Mouse (Mus musculus) left cerebral cortex, postnatal 25 days (tissue): ENCODE measurements around the gene Tnfrsf26. TPM values are rescaled to one million over a fixed set of nuclear protein-coding genes. Genes with fewer than 3 reads are reported as not detected.
"Not testable (repeated sequence)": the region's sequence is repeated elsewhere in the genome, so short reads cannot be mapped to it uniquely, and the experiment has no call there.

ENCODE experiments used
- DNase-seq, 2 experiments: peaks; one replicate each; pipeline ENCODE4 v3.0.0; 2022; ENCODE audit warnings: low spot score in 2 of 2, mixed read lengths in 1 of 2
- intact Hi-C: fragments of 180-260 bp; cut with DNase I; formaldehyde crosslinking; loops from one replicate; pipeline ENCODE4 v1.15.1; 2025
- total RNA-seq, 2 experiments: library from RNA; stranded (reverse); gene quantifications; 2 replicates each; pipeline ENCODE4 v1.2.3; 2021

The Tnfrsf26 gene
- not detected for total RNA-seq

DNA sequence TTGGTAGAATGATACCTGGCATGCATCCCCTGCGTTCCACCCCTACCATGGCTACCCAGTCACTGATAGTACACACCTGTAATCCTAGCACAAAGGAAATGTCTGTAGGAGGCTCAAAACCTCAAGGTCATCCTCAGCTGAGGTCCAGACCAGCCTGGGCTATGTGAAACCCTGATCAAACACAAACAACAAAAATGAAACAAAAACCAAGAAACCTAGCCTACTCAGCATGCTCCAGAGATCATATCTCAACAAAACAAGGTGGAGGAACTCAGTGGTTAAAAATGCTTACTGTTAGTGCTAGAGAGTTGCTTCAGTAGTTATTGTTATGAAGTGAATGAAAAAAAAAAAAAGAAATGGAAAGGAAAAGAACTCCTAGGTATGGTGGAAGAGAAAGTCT lies at the start of gene Tnfrsf26:
TSS of gene Tnfrsf26 (minus strand) at position 183 of the 400 bp plus-strand sequence.
- no peak for DNase-seq
- intact Hi-C loops = no loop called here

GRCm38 (mm10) chr7:143666427-143667311 lies 38.1 kb upstream of the Tnfrsf26 start:
- intact Hi-C loops = no loop called here

DNA sequence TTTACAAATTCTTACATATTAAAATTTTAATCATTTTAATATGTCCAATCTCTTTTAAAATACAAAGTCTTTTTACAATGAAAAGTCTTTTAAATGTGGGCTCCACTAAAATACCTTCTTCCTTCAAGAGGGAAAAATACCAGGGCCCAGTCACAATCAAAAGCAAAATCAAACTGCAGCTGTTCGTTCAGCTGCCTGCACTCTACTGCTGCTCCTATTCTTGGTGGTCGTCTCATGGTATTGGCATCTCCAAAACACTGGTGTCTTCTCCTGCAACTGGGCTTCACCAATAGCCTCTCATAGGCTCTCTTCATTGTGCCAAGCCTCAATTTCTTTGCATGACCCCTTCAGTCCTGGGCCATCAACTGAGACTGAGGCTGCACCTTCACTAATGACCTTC lies 34.9 kb upstream of the Tnfrsf26 start:
- intact Hi-C loops = no loop called here
- no peak for DNase-seq

More at GRCm38 (mm10) chr7:143666427-143667311, 38.1 kb upstream of the Tnfrsf26 start:
- no peak for DNase-seq

- intact Hi-C loops = no loop called here
- no peak for DNase-seq
These were observed 32.3 kb upstream of the Tnfrsf26 start for GRCm38 (mm10) chr7:143660797-143661196.

GRCm38 (mm10) chr7:143649769-143650346 lies 21.3 kb upstream of the Tnfrsf26 start:
- intact Hi-C loops = loop anchor here (1.0 kb wide), 1 partner anchor 33 kb away; no protein-coding TSS in a partner anchor
- not testable (repeated sequence) for DNase-seq

DNA sequence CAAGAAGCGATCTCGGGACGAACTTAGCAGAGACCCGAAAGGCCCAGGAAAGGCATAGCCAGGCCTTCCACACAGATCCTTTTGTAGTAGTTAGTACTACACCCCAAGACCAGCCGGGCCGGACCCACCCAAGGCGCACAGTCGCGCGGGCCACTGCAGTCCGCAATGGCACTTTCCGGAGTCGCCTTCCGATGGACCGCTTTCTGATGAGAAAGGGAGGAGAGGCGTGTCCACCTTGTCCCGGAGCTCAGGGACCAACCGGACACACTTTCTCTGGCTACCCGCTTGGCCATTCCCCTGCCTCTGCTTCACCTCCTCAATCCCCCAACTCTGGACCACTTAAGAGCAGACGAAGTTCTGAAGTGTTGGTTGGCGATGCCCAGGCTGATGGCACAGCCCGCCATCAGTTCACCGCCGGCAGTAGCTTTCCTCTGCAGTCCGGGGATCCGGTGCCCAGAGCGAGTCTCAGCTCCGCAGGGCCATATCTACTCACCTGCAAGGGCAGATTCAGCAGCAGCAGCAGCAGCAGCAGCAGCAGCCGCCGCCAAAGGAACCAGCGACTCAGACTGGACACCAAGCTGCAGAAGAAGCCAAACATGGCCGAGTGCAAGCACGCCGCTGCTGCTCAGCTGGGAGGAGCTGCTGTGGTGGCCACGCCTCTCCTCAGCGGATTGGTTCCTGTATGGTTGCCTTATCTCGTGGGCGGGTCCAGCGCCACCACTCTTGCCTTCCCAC lies 20.7 kb upstream of the Tnfrsf26 start, which contains the start of gene Tnfrsf22:
TSS of gene Tnfrsf22 (minus strand) at position 628 of the 735 bp plus-strand sequence.
- DNase-seq = peak; percentile 77 to 79
- intact Hi-C loops = loop anchor here (1.0 kb wide), 1 partner anchor 34 kb away; no protein-coding TSS in a partner anchor

GRCm38 (mm10) chr7:143643949-143644348 lies 15.4 kb upstream of the Tnfrsf26 start:
- DNase-seq = not testable (repeated sequence)
- intact Hi-C loops = loop anchor here (2.0 kb wide), 1 partner anchor 37 kb away; no protein-coding TSS in a partner anchor

DNA sequence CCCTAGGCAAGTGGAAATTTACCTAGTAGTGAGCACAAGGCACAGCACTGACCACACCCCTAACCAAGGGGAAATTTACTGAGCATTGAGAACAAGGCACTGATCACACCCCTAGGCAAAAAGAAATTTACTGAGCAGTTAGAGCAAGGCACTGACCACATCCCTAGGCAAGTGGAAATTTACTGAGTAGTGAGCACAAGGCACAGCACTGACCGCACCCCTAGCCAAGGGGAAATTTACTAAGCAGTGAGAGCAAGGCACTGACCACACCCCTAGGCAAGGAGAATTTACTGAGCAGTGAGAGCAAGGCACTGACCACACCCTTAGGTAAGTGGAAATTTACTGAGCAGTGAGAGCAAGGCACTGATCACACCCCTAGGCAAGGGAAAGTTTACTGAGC lies 8.2 kb upstream of the Tnfrsf26 start:
- DNase-seq = no peak
- intact Hi-C loops = no loop called here

DNA sequence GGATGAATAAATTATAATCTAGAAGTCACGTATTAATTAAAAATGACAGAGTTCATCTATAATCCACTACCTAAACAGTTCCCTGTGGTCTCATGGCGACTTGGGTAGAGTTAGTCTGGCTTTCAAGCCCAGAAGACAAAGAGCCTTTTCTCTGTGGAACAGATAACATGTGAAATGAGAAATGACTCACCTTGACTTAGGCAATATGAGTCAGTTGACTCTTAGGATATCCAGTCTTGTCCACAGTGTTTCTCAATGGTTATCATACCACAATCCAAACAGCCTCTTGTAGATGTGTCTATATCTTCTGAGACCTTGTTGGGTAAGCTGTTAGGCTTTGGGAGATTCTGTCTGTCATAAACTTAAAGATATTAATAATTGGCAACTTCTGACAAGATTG lies 3.0 kb upstream of the Tnfrsf26 start:
- DNase-seq = no peak
- intact Hi-C loops = no loop called here

- intact Hi-C loops = no loop called here
- no peak for DNase-seq
These were observed 979 bp upstream of the Tnfrsf26 start for GRCm38 (mm10) chr7:143629501-143629900.

DNA sequence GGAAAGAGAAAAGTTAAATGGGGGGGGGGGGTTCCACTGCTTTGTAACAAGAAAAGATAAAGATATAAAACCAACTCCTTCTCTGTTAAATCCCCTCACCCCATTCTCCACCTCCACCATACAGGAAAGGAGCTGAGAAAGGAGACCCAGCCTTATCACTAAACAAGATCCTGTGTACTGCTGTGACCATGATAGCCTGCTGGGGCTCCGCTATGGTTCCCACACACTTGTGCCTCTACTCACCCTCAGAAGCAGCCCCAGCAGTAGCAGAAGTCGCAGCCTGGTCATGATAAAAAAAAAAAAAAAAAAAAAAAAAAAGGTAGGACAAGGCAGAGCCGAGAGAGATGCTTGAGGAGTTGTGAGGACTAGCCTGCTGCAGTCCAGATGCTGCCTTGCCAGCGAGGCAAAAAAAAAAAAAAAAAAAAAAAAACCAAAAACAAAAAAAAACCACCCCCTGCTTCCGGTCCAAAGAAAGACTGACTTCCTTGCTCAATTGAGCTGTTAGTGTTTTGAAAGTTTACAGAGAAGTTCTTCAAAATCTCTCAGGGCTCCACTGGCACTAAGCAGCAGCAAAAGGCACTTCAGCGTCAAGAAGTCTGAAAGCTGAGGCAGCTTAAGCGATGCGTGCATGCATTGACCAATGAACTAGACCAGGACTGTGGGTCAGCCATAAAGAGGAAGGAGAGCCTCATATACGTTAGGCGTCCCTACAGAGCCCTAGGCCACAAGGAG lies 801 bp downstream of the Tnfrsf26 start:
- intact Hi-C loops = no loop called here

GRCm38 (mm10) chr7:143626178-143626577 lies 2.3 kb downstream of the Tnfrsf26 start:
- intact Hi-C loops = no loop called here

More for the DNA sequence above, 801 bp downstream of the Tnfrsf26 start:
- DNase-seq = no peak

GRCm38 (mm10) chr7:143625151-143625550 lies 3.4 kb downstream of the Tnfrsf26 start:
- no peak for DNase-seq

More at GRCm38 (mm10) chr7:143626178-143626577, 2.3 kb downstream of the Tnfrsf26 start:
- DNase-seq = no peak

GRCm38 (mm10) chr7:143624561-143624960 lies 4.0 kb downstream of the Tnfrsf26 start:
- intact Hi-C loops = no loop called here
- DNase-seq = no peak

More at GRCm38 (mm10) chr7:143625151-143625550, 3.4 kb downstream of the Tnfrsf26 start:
- intact Hi-C loops = no loop called here

- peak in 1 of 2 experiments; percentile 17 for DNase-seq
- intact Hi-C loops = no loop called here
These were observed 7.6 kb downstream of the Tnfrsf26 start for GRCm38 (mm10) chr7:143620951-143621350.

DNA sequence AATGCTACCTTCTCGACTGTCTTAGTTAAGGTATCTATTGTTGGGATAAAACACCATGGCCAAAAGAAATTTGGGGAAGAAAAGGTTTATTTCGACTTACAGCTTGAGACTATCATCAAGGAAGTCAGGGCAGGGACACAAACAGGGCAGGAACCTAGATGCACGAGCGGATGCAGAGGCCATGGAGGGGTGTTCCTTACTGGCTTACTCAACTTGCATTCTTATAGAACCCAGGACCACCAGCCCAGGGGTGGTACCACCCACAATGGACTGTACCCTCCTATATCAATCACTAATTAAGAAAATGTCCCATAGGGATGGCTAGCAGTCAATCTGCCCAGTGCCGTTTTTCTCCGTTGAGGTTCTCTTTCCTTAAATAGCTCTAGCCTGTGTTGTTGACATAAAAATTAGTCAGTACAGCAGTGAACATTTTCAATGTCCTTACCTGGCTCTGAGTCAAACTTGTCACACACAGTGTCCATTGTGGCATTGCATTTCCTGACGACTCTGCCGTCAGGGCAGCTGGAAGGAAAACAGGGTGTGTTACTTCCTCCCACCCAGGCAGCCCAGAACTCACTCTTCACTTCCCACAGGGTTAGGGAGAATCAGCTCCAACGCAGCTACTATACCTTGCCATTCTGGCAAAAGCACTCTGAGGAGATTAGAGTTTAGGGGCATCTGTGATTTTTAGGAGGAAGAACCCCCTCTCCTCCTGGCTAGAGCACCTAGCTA lies 14.0 kb downstream of the Tnfrsf26 start:
- intact Hi-C loops = no loop called here
- no peak for DNase-seq

- intact Hi-C loops = no loop called here
- DNase-seq = no peak
These were observed 16.3 kb downstream of the Tnfrsf26 start for GRCm38 (mm10) chr7:143612215-143612614.

DNA sequence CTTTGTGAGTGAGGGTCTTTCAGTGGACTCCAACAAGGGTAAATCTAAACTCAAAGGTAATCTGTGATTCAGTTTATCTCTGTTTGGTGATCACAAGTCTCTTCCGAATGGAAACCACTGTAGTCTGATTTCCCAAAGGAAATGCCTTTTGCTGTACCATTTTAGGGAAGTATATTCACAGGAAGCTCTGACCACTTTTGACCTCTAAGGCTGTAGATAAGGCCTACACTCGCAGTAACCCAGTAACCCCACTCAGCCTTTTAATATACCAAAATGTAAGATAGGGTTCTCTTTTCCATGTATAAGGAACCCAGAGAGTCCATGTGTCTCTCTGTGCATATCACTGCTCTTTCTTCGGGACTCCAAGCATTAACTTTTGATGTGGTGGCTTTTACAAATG lies 23.2 kb downstream of the Tnfrsf26 start:
- intact Hi-C loops = no loop called here
- DNase-seq = no peak
